Mouse (Mus musculus) lung, postnatal 0 days (tissue): ENCODE measurements at regions not wholly inside any gene's neighbourhood (a gene's known extent, or its start where the extent isn't known, plus 50 kb on each side); places are given as distances from the start of the nearest gene placed in this dataset.

Experiments used
- CTCF ChIP-seq: IDR thresholded peaks from 2 replicates; pipeline ENCODE4 v1.5.1; 2016; ENCODE audit warnings: antibody characterized with exemption, mild to moderate bottlenecking
- EP300 ChIP-seq: IDR thresholded peaks from 2 replicates; pipeline ENCODE4 v1.6.1; 2016; ENCODE audit warnings: antibody characterized with exemption, mild to moderate bottlenecking, control low read depth

GRCm38 (mm10) chr12:99096930-99097617 is 176.7 kb downstream of the Ttc8 start:
- TF ChIP-seq CTCF = peak; percentile 92
- no peak for TF ChIP-seq EP300
